Mouse (Mus musculus) MEL (cell line): ENCODE measurements around the gene Ctnnd2.

ENCODE experiments used
- CHD2 ChIP-seq: IDR thresholded peaks from 2 replicates; pipeline ENCODE4 v1.6.1; 2011; ENCODE audit warnings: low read length, improper control_type of control experiment
- CTCF ChIP-seq, 3 experiments: IDR thresholded peaks in 2 of 3; conservative IDR thresholded peaks in 1 of 3; 2 replicates each; pipeline ENCODE4 v1.5.1; 2011 to 2012; ENCODE audit warnings: low read length in 3 of 3, low read depth in 2 of 3, mild to moderate bottlenecking in 2 of 3, improper control_type of control experiment in 1 of 3, inconsistent platforms in 1 of 3, mixed read lengths in 1 of 3, moderate library complexity in 1 of 3; ENCODE audit not compliant: control insufficient read depth in 1 of 3, insufficient read depth in 1 of 3, poor library complexity in 1 of 3, severe bottlenecking in 1 of 3
- E2F4 ChIP-seq: IDR thresholded peaks from 2 replicates; pipeline ENCODE4 v1.6.1; 2011; ENCODE audit warnings: low read depth, low read length, improper control_type of control experiment, borderline replicate concordance
- ELF1 ChIP-seq: IDR thresholded peaks from 2 replicates; pipeline ENCODE4 v1.6.1; 2014; ENCODE audit warnings: low read depth, mild to moderate bottlenecking, inconsistent platforms, low read length, improper control_type of control experiment, moderate library complexity
- EP300 ChIP-seq, 2 experiments: IDR thresholded peaks; 2 replicates each; pipeline ENCODE4 v1.6.1; 2011; ENCODE audit warnings: improper control_type of control experiment in 2 of 2, low read length in 2 of 2, low read depth in 1 of 2, mild to moderate bottlenecking in 1 of 2
- GABPA ChIP-seq: IDR thresholded peaks from 2 replicates; pipeline ENCODE4 v1.6.1; 2012; ENCODE audit warnings: low read depth, mild to moderate bottlenecking, inconsistent platforms, low read length, improper control_type of control experiment, moderate library complexity
- POLR2A ChIP-seq, 2 experiments: IDR thresholded peaks; 2 replicates each; pipeline ENCODE4 v1.6.1; 2011 to 2012; ENCODE audit warnings: low read length in 2 of 2, mild to moderate bottlenecking in 2 of 2, control low read depth in 1 of 2, improper control_type of control experiment in 1 of 2, low read depth in 1 of 2, moderate library complexity in 1 of 2; ENCODE audit not compliant: control insufficient read depth in 1 of 2, insufficient read depth in 1 of 2, poor library complexity in 1 of 2
- POLR2AphosphoS5 ChIP-seq: IDR thresholded peaks from 2 replicates; pipeline ENCODE4 v1.6.1; 2012; ENCODE audit warnings: low read depth, borderline replicate concordance, mild to moderate bottlenecking, inconsistent platforms, low read length, moderate library complexity, mixed read lengths
- TBP ChIP-seq: IDR thresholded peaks from 2 replicates; pipeline ENCODE4 v1.8.0; 2011; ENCODE audit warnings: low read depth, low read length, improper control_type of control experiment
- UBTF ChIP-seq: IDR thresholded peaks from 2 replicates; pipeline ENCODE4 v1.6.1; 2012; ENCODE audit warnings: low read depth, mild to moderate bottlenecking, inconsistent platforms, low read length, improper control_type of control experiment, moderate library complexity, borderline replicate concordance; ENCODE audit not compliant: insufficient read depth
- USF1 ChIP-seq: IDR thresholded peaks from 2 replicates; pipeline ENCODE4 v1.6.1; 2014; ENCODE audit warnings: low read depth, mild to moderate bottlenecking, inconsistent platforms, low read length, improper control_type of control experiment, moderate library complexity
- ZNF384 ChIP-seq: IDR thresholded peaks from 2 replicates; pipeline ENCODE4 v1.6.1; 2012; ENCODE audit warnings: low read depth, mild to moderate bottlenecking, inconsistent platforms, low read length, improper control_type of control experiment

DNA sequence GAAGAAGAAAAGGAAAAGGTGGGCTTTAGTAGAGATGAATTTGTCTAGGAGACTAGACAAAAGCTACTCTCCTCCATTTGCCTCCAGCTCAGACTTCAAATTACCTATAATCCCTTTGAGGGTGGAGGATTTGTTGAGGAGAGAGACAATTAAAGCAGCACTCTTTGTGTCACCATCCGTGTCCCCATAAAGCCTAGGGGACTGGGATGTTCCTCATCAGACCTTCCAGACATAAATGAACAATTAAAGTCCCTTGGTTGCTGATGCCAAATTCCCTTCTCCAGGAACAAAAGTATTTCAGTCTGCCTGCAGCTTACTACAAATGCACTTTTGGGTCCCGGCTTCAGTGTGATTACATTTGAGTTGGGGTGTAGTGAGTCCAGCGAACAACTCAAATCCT is 340.1 kb downstream of the Ctnnd2 start:
- TF ChIP-seq ELF1, result no peak
- no peak for TF ChIP-seq UBTF
- TF ChIP-seq CTCF (IDR thresholded peaks at IDR 0.05 in 2 of 3, conservative IDR thresholded peaks at IDR 0.05 in 1 of 3; ENCODE audit: control insufficient read depth in 1 of 3, insufficient read depth in 1 of 3, low read depth in 2 of 3, low read length in 3 of 3, poor library complexity in 1 of 3, severe bottlenecking in 1 of 3), result no peak
- TF ChIP-seq EP300 (IDR thresholded peaks at IDR 0.05; ENCODE audit: low read depth in 1 of 2, low read length in 2 of 2), result no peak
- TF ChIP-seq POLR2A (IDR thresholded peaks at IDR 0.05; ENCODE audit: control insufficient read depth in 1 of 2, insufficient read depth in 1 of 2, low read depth in 1 of 2, low read length in 2 of 2, poor library complexity in 1 of 2), result no peak
- no peak for TF ChIP-seq GABPA
- no peak for TF ChIP-seq POLR2AphosphoS5
- no peak for TF ChIP-seq ZNF384
- TF ChIP-seq USF1, result no peak
- TF ChIP-seq TBP, result no peak
- no peak for TF ChIP-seq CHD2
- no peak for TF ChIP-seq E2F4
